Mouse (Mus musculus): ENCODE data around the gene Harbi1.

GRCm38 (mm10) chr2:91723382-91723781 is 12.7 kb downstream of the Harbi1 start:
- no peak for TF ChIP-seq CTCF (IDR thresholded peaks at IDR 0.05; ENCODE audit: low read depth, low read length)
- no peak for TF ChIP-seq POLR2A (IDR thresholded peaks at IDR 0.05; ENCODE audit: extremely low read depth, insufficient read depth, low read length)

All from liver, adult 2 months (tissue).